Mouse (Mus musculus) kidney, embryonic 16.5 days (tissue): ENCODE measurements at regions not wholly inside any gene's neighbourhood (a gene's known extent, or its start where the extent isn't known, plus 50 kb on each side); places are given as distances from the start of the nearest gene placed in this dataset.

Experiments
- ATAC-seq: fragments of 200-750 bp; cut with Nextera tagmentation; 2 replicates; pipeline ENCODE4 v1.8.0; 2017; ENCODE audit warnings: moderate TSS enrichment; ENCODE audit not compliant: low FRiP score, low TSS enrichment
- H3K27ac ChIP-seq: fragments of 300-500 bp; sonication (generic); 2 replicates; pipeline ENCODE4 v1.5.1; 2014; ENCODE audit warnings: low read length
- H3K27me3 ChIP-seq: fragments of 300-500 bp; sonication (generic); 2 replicates; pipeline ENCODE4 v1.6.1; 2014; ENCODE audit warnings: low read length, control low read depth, mixed read lengths; ENCODE audit not compliant: insufficient read depth
- H3K36me3 ChIP-seq: fragments of 300-500 bp; sonication (generic); 2 replicates; pipeline ENCODE4 v1.6.1; 2014; ENCODE audit warnings: low read length, control low read depth, mixed read lengths; ENCODE audit not compliant: insufficient read depth
- H3K4me1 ChIP-seq: fragments of 300-500 bp; sonication (generic); 2 replicates; pipeline ENCODE4 v1.6.1; 2014; ENCODE audit warnings: low read length, control low read depth, mixed read lengths; ENCODE audit not compliant: insufficient read depth
- H3K4me2 ChIP-seq: fragments of 300-500 bp; sonication (generic); replicated peaks from 2 replicates; pipeline ENCODE4 v1.6.1; 2014; ENCODE audit warnings: low read depth, low read length
- H3K4me3 ChIP-seq: fragments of 300-500 bp; sonication (generic); 2 replicates; pipeline ENCODE4 v1.5.1; 2014; ENCODE audit warnings: mild to moderate bottlenecking, low read length
- H3K9ac ChIP-seq: fragments of 300-500 bp; sonication (generic); replicated peaks from 2 replicates; pipeline ENCODE4 v1.6.1; 2014; ENCODE audit warnings: low read length
- H3K9me3 ChIP-seq: fragments of 300-500 bp; sonication (generic); 2 replicates; pipeline ENCODE4 v1.6.1; 2016; ENCODE audit warnings: low read length, control low read depth
- WGBS: fragments of 180-500 bp; shearing (Covaris S2); extraction: QIAGEN DNeasy Blood & Tissue Kit; methylation state at CpG from one replicate; pipeline ENCODE4 v1.1.7; 2014; 5-methylcytosine and 5-hydroxymethylcytosine counted together

- H3K4me3 ChIP-seq, result no peak overlapping the region
- no peaks in the 10 kb centered on the region for H3K9me3 ChIP-seq
- H3K36me3 ChIP-seq, result no peaks in the 10 kb centered on the region
- ATAC-seq, result no peak
- no peak overlapping the region for H3K9ac ChIP-seq
- H3K27ac ChIP-seq, result no peak overlapping the region
- H3K4me1 ChIP-seq, result no peaks in the 10 kb centered on the region
- 82% methylated on average over 2 of the region's 2 CpGs for WGBS
- H3K4me2 ChIP-seq, result no peak overlapping the region
- no peaks in the 10 kb centered on the region for H3K27me3 ChIP-seq
These were observed 56.9 kb downstream of the Spata19 start for GRCm38 (mm10) chr9:27453476-27453875.

GRCm38 (mm10) chr9:27453924-27454652 lies 57.5 kb downstream of the Spata19 start:
- H3K27me3 ChIP-seq, result no peaks in the 10 kb centered on the region
- ATAC-seq, result no peak
- no peaks in the 10 kb centered on the region for H3K36me3 ChIP-seq
- WGBS, result 57% methylated on average over 10 of the region's 10 CpGs
- H3K9me3 ChIP-seq, result no peaks in the 10 kb centered on the region
- no peak overlapping the region for H3K9ac ChIP-seq
- H3K4me2 ChIP-seq, result no peak overlapping the region
- H3K4me3 ChIP-seq, result no peak overlapping the region
- H3K27ac ChIP-seq, result no peak overlapping the region
- H3K4me1 ChIP-seq, result no peaks in the 10 kb centered on the region

DNA sequence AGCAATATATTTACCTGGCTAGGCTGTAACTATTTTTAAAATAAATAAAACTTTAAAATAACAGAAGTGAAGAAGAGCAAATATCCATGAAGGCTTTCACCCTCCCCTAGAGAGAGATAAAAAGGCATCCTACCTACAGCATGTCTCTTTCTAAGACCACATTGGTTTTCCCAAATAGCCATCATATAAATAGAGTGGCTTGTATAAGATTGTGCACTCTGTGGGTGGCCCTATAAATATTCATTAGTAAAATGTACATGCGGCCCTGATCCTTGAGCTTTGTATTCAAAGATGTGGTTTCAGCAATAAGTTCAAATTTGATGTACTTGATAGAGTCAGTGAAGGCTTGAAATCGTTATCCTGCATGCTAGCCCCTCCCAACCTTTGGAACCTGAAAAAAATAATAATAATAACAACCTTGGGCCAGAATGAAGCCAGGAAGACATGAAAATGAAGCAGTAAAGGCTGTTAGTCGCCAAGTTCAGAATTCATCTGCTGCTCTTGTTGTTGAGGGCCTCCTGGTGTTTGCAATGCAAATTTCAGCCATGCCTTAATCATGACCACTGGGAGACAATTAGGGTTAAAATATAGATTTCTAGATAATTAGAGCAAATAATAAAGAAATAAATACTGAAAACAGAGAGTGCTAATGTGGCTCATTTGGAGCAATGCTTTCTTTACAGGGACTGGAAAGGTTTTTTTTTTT lies 61.9 kb downstream of the Spata19 start:
- Histone ChIP-seq H3K27me3 (no peaks in the 10 kb centered on the region), H3K9me3 (no peaks in the 10 kb centered on the region), H3K36me3 (no peaks in the 10 kb centered on the region), H3K4me2 (no peak overlapping the region), H3K27ac (no peak overlapping the region), H3K9ac (no peak overlapping the region), H3K4me1 (no peaks in the 10 kb centered on the region), H3K4me3 (no peak overlapping the region)
- 52% methylated on average over 3 of the region's 3 CpGs for WGBS
- ATAC-seq, result no peak

GRCm38 (mm10) chr9:27461029-27461428 lies 64.4 kb downstream of the Spata19 start:
- Histone ChIP-seq H3K9me3 (no peaks in the 10 kb centered on the region), H3K36me3 (no peaks in the 10 kb centered on the region), H3K27ac (no peak overlapping the region), H3K9ac (no peak overlapping the region), H3K27me3 (no peaks in the 10 kb centered on the region), H3K4me1 (no peaks in the 10 kb centered on the region), H3K4me3 (no peak overlapping the region), H3K4me2 (no peak overlapping the region)
- no peak for ATAC-seq
- WGBS, result 23% methylated on average over 8 of the region's 8 CpGs

GRCm38 (mm10) chr9:27464006-27464405 lies 67.4 kb downstream of the Spata19 start:
- 83% methylated on average over 1 of the region's 1 CpGs for WGBS
- Histone ChIP-seq H3K9ac (no peak overlapping the region), H3K36me3 (no peaks in the 10 kb centered on the region), H3K4me3 (no peak overlapping the region), H3K27me3 (no peaks in the 10 kb centered on the region), H3K27ac (no peak overlapping the region), H3K4me2 (no peak overlapping the region), H3K4me1 (no peaks in the 10 kb centered on the region), H3K9me3 (no peaks in the 10 kb centered on the region)
- no peak for ATAC-seq

- WGBS, result 83% methylated on average over 10 of the region's 10 CpGs
- no peaks in the 10 kb centered on the region for H3K9me3 ChIP-seq
- no peak overlapping the region for H3K27ac ChIP-seq
- H3K4me2 ChIP-seq, result no peak overlapping the region
- no peaks in the 10 kb centered on the region for H3K4me1 ChIP-seq
- H3K27me3 ChIP-seq, result no peaks in the 10 kb centered on the region
- ATAC-seq, result no peak
- no peaks in the 10 kb centered on the region for H3K36me3 ChIP-seq
- H3K4me3 ChIP-seq, result no peak overlapping the region
- H3K9ac ChIP-seq, result no peak overlapping the region
These were observed 78.9 kb downstream of the Spata19 start for GRCm38 (mm10) chr9:27475468-27475867.

DNA sequence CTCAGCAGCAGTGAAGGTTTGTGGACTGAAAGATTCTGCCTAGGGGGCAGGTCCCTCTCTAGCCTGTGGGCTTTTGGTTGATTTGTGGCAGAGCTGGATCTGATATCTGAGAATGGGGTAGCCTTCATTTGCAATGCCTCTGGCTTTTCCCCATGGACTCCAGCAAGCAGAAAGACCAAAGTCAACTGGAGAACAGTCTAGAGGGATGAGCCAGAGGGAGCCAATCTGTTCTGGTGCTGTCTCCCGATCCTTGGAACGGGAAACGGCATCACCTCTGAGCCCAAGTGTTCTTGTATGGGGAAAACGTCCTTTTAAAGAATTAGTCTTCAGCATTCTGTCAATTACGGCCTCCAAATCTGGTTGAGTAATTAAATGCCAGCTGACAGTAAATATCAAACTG lies 80.0 kb downstream of the Spata19 start:
- no peak overlapping the region for H3K27ac ChIP-seq
- no peak for ATAC-seq

DNA sequence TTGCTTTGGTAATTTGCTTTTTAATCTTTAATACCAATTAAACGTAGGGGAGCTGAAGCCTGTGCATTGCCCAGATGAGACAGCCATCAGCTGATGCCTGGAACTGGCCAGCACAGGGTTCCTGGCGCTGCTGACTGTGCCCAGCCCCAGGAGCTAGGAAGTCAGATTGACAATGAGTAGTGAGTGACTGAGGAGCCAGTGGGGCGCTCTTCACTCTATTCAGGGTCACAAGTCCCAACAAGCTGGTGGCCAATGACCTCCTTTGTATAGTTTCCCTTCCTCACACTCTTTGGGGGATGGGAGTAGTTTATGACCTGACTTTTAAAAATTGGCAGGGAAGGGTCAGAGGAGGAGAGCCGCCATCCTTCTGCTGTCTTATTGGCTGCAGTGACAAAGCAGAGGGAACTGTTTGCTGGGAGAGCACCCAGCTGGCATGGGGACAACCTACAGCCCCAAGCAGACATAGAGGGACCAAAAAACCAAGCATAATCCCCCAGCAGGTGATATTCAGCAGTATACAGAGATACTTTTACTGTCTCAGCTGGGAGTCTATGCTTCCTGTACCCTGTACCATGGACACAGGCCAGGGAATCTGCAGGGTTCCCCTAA lies 80.6 kb downstream of the Spata19 start:
- Histone ChIP-seq H3K9me3 (no peaks in the 10 kb centered on the region), H3K4me3 (no peak overlapping the region), H3K27me3 (no peaks in the 10 kb centered on the region), H3K4me2 (no peak overlapping the region), H3K4me1 (no peaks in the 10 kb centered on the region), H3K27ac (no peak overlapping the region), H3K9ac (no peak overlapping the region), H3K36me3 (no peaks in the 10 kb centered on the region)
- no peak for ATAC-seq
- WGBS, result 64% methylated on average over 4 of the region's 4 CpGs

More for the DNA sequence above, 80.0 kb downstream of the Spata19 start:
- H3K9ac ChIP-seq, result no peak overlapping the region
- H3K4me3 ChIP-seq, result no peak overlapping the region
- no peak overlapping the region for H3K4me2 ChIP-seq
- WGBS, result 81% methylated on average over 5 of the region's 5 CpGs
- no peaks in the 10 kb centered on the region for H3K27me3 ChIP-seq
- no peaks in the 10 kb centered on the region for H3K4me1 ChIP-seq
- no peaks in the 10 kb centered on the region for H3K36me3 ChIP-seq
- no peaks in the 10 kb centered on the region for H3K9me3 ChIP-seq

- Histone ChIP-seq H3K4me2 (no peak overlapping the region), H3K9ac (no peak overlapping the region), H3K9me3 (no peaks in the 10 kb centered on the region), H3K27ac (no peak overlapping the region), H3K4me3 (no peak overlapping the region), H3K4me1 (no peaks in the 10 kb centered on the region), H3K36me3 (no peaks in the 10 kb centered on the region), H3K27me3 (no peaks in the 10 kb centered on the region)
- WGBS, result 97% methylated on average over 3 of the region's 3 CpGs
- no peak for ATAC-seq
These were observed 81.7 kb downstream of the Spata19 start for GRCm38 (mm10) chr9:27478346-27478745.

- Histone ChIP-seq H3K4me2 (no peak overlapping the region), H3K27me3 (no peaks in the 10 kb centered on the region), H3K27ac (no peak overlapping the region), H3K36me3 (no peaks in the 10 kb centered on the region), H3K9me3 (no peaks in the 10 kb centered on the region), H3K4me3 (no peak overlapping the region), H3K4me1 (no peaks in the 10 kb centered on the region), H3K9ac (no peak overlapping the region)
- no peak for ATAC-seq
- WGBS, result 74% methylated on average over 6 of the region's 6 CpGs
These were observed 105.2 kb downstream of the Spata19 start for GRCm38 (mm10) chr9:27501816-27502215.
